Mouse (Mus musculus): Measurements from ENCODE around the gene St7. TPM values are rescaled to one million over a fixed set of nuclear protein-coding genes. Genes with fewer than 3 reads are reported as not detected.

The St7 gene
- polyA plus RNA-seq, 1 experiment = 18.8 TPM

GRCm38 (mm10) chr6:17925267-17925666, 232.5 kb downstream of the St7 start:
- 52% methylated on average over 4 of the region's 4 CpGs for WGBS

GRCm38 (mm10) chr6:17927746-17928145, 235.0 kb downstream of the St7 start:
- H3K4me1 ChIP-seq (ENCODE audit: control insufficient read depth, insufficient read depth, low read length) = no peaks in the 10 kb centered on the region
- no peak overlapping the region for H3K27ac ChIP-seq (ENCODE audit: control insufficient read depth, insufficient read depth, low read depth, low read length, poor library complexity)
- no peak overlapping the region for H3K4me3 ChIP-seq (replicated peaks; ENCODE audit: control insufficient read depth, low read depth, low read length)
- 89% methylated on average over 11 of the region's 11 CpGs for WGBS
- no peak for TF ChIP-seq CTCF (IDR thresholded peaks at IDR 0.05; ENCODE audit: control insufficient read depth, insufficient read depth, low read length)
- TF ChIP-seq POLR2A (IDR thresholded peaks at IDR 0.05; ENCODE audit: borderline replicate concordance, control insufficient read depth, low read depth, low read length) = no peak

More at GRCm38 (mm10) chr6:17925267-17925666, 232.5 kb downstream of the St7 start:
- Histone ChIP-seq H3K4me3 (replicated peaks; ENCODE audit: control insufficient read depth, low read depth, low read length) (no peak overlapping the region), H3K27ac (ENCODE audit: control insufficient read depth, insufficient read depth, low read depth, low read length, poor library complexity) (no peak overlapping the region), H3K4me1 (ENCODE audit: control insufficient read depth, insufficient read depth, low read length) (no peaks in the 10 kb centered on the region)
- peak; percentile 57 for TF ChIP-seq CTCF (IDR thresholded peaks at IDR 0.05; ENCODE audit: control insufficient read depth, insufficient read depth, low read length)
- no peak for TF ChIP-seq POLR2A (IDR thresholded peaks at IDR 0.05; ENCODE audit: borderline replicate concordance, control insufficient read depth, low read depth, low read length)

DNA sequence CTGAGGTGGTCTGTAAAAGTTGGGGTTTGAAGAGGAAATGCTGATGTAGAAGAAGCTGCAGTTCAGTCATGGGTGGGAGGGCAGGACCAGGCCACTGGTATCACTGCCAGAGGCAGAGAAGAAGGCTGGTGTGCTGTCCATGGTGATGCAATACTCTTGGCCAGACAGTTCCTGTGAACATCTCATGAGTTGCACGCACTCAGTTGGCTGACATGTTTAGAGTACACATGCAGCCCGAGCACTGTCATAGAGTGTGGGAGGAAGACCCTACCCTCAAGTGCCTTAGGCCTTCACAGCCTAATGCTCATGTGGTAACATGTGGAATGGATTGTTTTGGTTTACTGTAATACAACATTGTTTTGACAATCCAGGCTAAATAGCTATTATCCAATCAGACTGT, 238.5 kb downstream of the St7 start:
- TF ChIP-seq CTCF (IDR thresholded peaks at IDR 0.05; ENCODE audit: control insufficient read depth, insufficient read depth, low read length) = no peak
- no peak for TF ChIP-seq POLR2A (IDR thresholded peaks at IDR 0.05; ENCODE audit: borderline replicate concordance, control insufficient read depth, low read depth, low read length)
- WGBS = 67% methylated on average over 2 of the region's 2 CpGs
- no peaks in the 10 kb centered on the region for H3K4me1 ChIP-seq (ENCODE audit: control insufficient read depth, insufficient read depth, low read length)
- no peak overlapping the region for H3K4me3 ChIP-seq (replicated peaks; ENCODE audit: control insufficient read depth, low read depth, low read length)
- H3K27ac ChIP-seq (ENCODE audit: control insufficient read depth, insufficient read depth, low read depth, low read length, poor library complexity) = no peak overlapping the region

DNA sequence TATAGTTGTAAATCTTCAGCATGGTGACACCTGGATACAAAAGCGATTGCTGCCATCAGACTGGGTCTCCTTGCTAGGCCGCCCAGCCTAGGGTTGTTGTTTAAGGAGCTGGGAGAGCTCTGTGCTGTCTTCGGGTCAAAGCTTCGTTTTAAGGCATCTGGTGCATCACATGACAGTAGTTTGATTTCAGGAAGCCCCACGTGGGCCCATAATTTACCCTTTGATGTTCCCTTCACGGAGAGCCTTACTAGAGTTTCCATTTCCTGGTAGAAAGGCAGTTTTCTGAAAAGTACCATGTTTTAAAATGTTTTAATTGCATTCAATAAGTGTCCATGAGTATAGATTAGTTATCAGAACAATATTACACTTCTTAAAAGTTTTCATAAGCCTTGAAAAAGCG, 239.1 kb downstream of the St7 start:
- Histone ChIP-seq H3K4me1 (ENCODE audit: control insufficient read depth, insufficient read depth, low read length) (no peaks in the 10 kb centered on the region), H3K27ac (ENCODE audit: control insufficient read depth, insufficient read depth, low read depth, low read length, poor library complexity) (no peak overlapping the region), H3K4me3 (replicated peaks; ENCODE audit: control insufficient read depth, low read depth, low read length) (no peak overlapping the region)
- 81% methylated on average over 7 of the region's 7 CpGs for WGBS
- no peak for TF ChIP-seq POLR2A (IDR thresholded peaks at IDR 0.05; ENCODE audit: borderline replicate concordance, control insufficient read depth, low read depth, low read length)
- TF ChIP-seq CTCF (IDR thresholded peaks at IDR 0.05; ENCODE audit: control insufficient read depth, insufficient read depth, low read length) = no peak

- WGBS = 89% methylated on average over 8 of the region's 8 CpGs
- no peak for TF ChIP-seq CTCF (IDR thresholded peaks at IDR 0.05; ENCODE audit: control insufficient read depth, insufficient read depth, low read length)
- TF ChIP-seq POLR2A (IDR thresholded peaks at IDR 0.05; ENCODE audit: borderline replicate concordance, control insufficient read depth, low read depth, low read length) = no peak
- Histone ChIP-seq H3K27ac (ENCODE audit: control insufficient read depth, insufficient read depth, low read depth, low read length, poor library complexity) (no peak overlapping the region), H3K4me1 (ENCODE audit: control insufficient read depth, insufficient read depth, low read length) (no peaks in the 10 kb centered on the region), H3K4me3 (replicated peaks; ENCODE audit: control insufficient read depth, low read depth, low read length) (no peak overlapping the region)
These were observed 240.1 kb downstream of the St7 start for GRCm38 (mm10) chr6:17932806-17933205.

DNA sequence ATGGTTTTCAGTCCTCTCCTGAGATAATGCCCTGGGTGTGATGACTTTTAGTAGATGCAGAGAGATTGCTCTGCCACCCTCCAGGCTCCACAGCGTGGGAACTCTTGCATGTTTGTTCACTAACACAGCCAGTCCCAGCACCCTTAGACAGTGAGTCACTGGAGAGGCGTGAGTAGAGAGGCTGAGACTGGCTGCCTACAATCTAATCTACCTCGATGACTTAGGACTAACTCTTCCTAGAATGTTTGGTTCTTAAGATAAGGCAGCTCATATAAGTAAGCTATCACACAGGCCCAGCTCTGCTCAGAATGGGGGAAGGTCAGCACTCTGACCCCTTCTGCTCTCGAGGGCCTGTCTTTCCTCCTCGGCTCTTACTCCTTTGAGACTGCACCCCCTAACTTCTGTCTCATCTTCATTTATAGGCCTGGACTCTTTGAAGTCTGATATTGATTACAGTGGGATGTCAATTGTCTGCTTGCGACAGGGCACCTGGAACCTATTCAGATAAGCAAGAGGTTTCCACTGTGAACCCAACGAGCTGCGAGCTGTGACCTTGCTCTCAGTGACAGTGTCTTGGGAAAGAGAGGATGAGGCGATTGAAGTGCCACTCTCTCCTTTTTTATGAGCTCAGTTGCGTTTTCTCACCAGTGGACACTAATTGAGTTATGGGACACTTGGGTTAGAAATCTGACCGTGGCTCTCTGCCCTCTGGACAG, 246.1 kb downstream of the St7 start:
- no peak overlapping the region for H3K4me3 ChIP-seq (replicated peaks; ENCODE audit: control insufficient read depth, low read depth, low read length)
- no peaks in the 10 kb centered on the region for H3K4me1 ChIP-seq (ENCODE audit: control insufficient read depth, insufficient read depth, low read length)
- 77% methylated on average over 11 of the region's 11 CpGs for WGBS
- no peak overlapping the region for H3K27ac ChIP-seq (ENCODE audit: control insufficient read depth, insufficient read depth, low read depth, low read length, poor library complexity)
- TF ChIP-seq POLR2A (IDR thresholded peaks at IDR 0.05; ENCODE audit: borderline replicate concordance, control insufficient read depth, low read depth, low read length) = no peak
- TF ChIP-seq CTCF (IDR thresholded peaks at IDR 0.05; ENCODE audit: control insufficient read depth, insufficient read depth, low read length) = no peak

DNA sequence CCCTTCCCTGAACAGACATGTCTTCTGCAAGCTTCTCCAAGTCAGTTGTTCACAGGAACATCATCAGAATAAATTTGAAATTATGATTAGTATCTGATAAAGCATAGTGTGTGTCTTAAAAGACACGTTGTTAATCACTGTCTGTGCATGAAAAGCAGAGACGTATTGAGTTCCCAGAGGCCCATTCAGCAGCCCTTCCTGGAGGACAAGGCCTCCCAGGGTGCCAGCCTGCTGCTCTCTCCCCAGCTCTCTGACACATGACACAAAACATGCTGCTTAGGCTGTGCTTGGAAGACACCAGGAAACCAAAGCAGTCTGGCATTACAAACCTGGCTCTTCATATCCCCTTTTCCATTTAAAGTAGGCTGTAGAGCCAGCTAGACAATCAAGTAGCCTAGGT, 249.2 kb downstream of the St7 start:
- TF ChIP-seq CTCF (IDR thresholded peaks at IDR 0.05; ENCODE audit: control insufficient read depth, insufficient read depth, low read length) (no peak), POLR2A (IDR thresholded peaks at IDR 0.05; ENCODE audit: borderline replicate concordance, control insufficient read depth, low read depth, low read length) (no peak)
- WGBS = 77% methylated on average over 2 of the region's 2 CpGs
- Histone ChIP-seq H3K27ac (ENCODE audit: control insufficient read depth, insufficient read depth, low read depth, low read length, poor library complexity) (no peak overlapping the region), H3K4me3 (replicated peaks; ENCODE audit: control insufficient read depth, low read depth, low read length) (no peak overlapping the region), H3K4me1 (ENCODE audit: control insufficient read depth, insufficient read depth, low read length) (no peaks in the 10 kb centered on the region)

GRCm38 (mm10) chr6:17942344-17942743, 249.6 kb downstream of the St7 start:
- WGBS = 72% methylated on average over 7 of the region's 7 CpGs
- Histone ChIP-seq H3K27ac (ENCODE audit: control insufficient read depth, insufficient read depth, low read depth, low read length, poor library complexity) (no peak overlapping the region), H3K4me3 (replicated peaks; ENCODE audit: control insufficient read depth, low read depth, low read length) (no peak overlapping the region), H3K4me1 (ENCODE audit: control insufficient read depth, insufficient read depth, low read length) (no peaks in the 10 kb centered on the region)
- TF ChIP-seq CTCF (IDR thresholded peaks at IDR 0.05; ENCODE audit: control insufficient read depth, insufficient read depth, low read length) = no peak
- no peak for TF ChIP-seq POLR2A (IDR thresholded peaks at IDR 0.05; ENCODE audit: borderline replicate concordance, control insufficient read depth, low read depth, low read length)
